Mouse (Mus musculus) spleen, postnatal 14 days (tissue): Measurements from ENCODE around the gene Ppp1r15b.

ENCODE experiments used
- DNase-seq, 2 experiments: peaks; one replicate each; pipeline ENCODE4 v3.0.0; 2021 to 2022; ENCODE audit warnings: low spot score in 2 of 2

Ppp1r15b gene

GRCm38 (mm10) chr1:133121246-133121645, 9.7 kb upstream of the Ppp1r15b start:
- no peak for DNase-seq

GRCm38 (mm10) chr1:133124137-133124536, 6.8 kb upstream of the Ppp1r15b start:
- DNase-seq: no peak

GRCm38 (mm10) chr1:133125640-133126364, 5.1 kb upstream of the Ppp1r15b start:
- DNase-seq: no peak

- DNase-seq: no peak
Observed at GRCm38 (mm10) chr1:133126365-133126740, 4.6 kb upstream of the Ppp1r15b start.

- no peak for DNase-seq
Observed at GRCm38 (mm10) chr1:133127328-133127727, 3.6 kb upstream of the Ppp1r15b start.

- DNase-seq: no peak
Observed at GRCm38 (mm10) chr1:133129471-133130221, 1.3 kb upstream of the Ppp1r15b start.

- DNase-seq: no peak
Observed at GRCm38 (mm10) chr1:133131561-133131905, 590 bp downstream of the Ppp1r15b start.

GRCm38 (mm10) chr1:133131936-133132335, 993 bp downstream of the Ppp1r15b start:
- no peak for DNase-seq

GRCm38 (mm10) chr1:133132388-133133326, 1.7 kb downstream of the Ppp1r15b start:
- no peak for DNase-seq

- DNase-seq: no peak
Observed at GRCm38 (mm10) chr1:133133425-133133824, 2.5 kb downstream of the Ppp1r15b start.

- no peak for DNase-seq
Observed at GRCm38 (mm10) chr1:133134071-133134470, 3.1 kb downstream of the Ppp1r15b start.

GRCm38 (mm10) chr1:133134881-133135280, 3.9 kb downstream of the Ppp1r15b start:
- DNase-seq: no peak

- no peak for DNase-seq
Observed at GRCm38 (mm10) chr1:133135808-133136207, 4.9 kb downstream of the Ppp1r15b start.

GRCm38 (mm10) chr1:133138401-133138800, 7.5 kb downstream of the Ppp1r15b start:
- DNase-seq: no peak

- peak in 1 of 2 experiments; percentile 39 for DNase-seq
Observed at GRCm38 (mm10) chr1:133146014-133147009, 15.4 kb downstream of the Ppp1r15b start.

GRCm38 (mm10) chr1:133147324-133147723, 16.4 kb downstream of the Ppp1r15b start:
- DNase-seq: no peak

- no peak for DNase-seq
Observed at GRCm38 (mm10) chr1:133148122-133148521, 17.2 kb downstream of the Ppp1r15b start.

GRCm38 (mm10) chr1:133150556-133150955, 19.6 kb downstream of the Ppp1r15b start:
- no peak for DNase-seq

GRCm38 (mm10) chr1:133152213-133152612, 21.3 kb downstream of the Ppp1r15b start:
- no peak for DNase-seq

GRCm38 (mm10) chr1:133155270-133155669, 24.3 kb downstream of the Ppp1r15b start:
- DNase-seq: no peak

GRCm38 (mm10) chr1:133159128-133159564, 28.2 kb downstream of the Ppp1r15b start:
- peak in 1 of 2 experiments; percentile 28 for DNase-seq
